Mouse (Mus musculus) kidney, adult 11 months (tissue): Measurements from ENCODE around the gene Lrrc3.
"Not testable (repeated sequence)": the region's sequence is repeated elsewhere in the genome, so short reads cannot be mapped to it uniquely, and the experiment has no call there.

Source experiments
- DNase-seq: peaks from one replicate; pipeline ENCODE4 v3.0.0; 2022

Gene Lrrc3

GRCm38 (mm10) chr10:77902211-77902893, at the start of gene Lrrc3:
TSS of gene Lrrc3 (minus strand) at chr10:77902536.
- peak; percentile 57 for DNase-seq

GRCm38 (mm10) chr10:77950468-77950867, 48.1 kb upstream of the Lrrc3 start:
- DNase-seq: not testable (repeated sequence)

GRCm38 (mm10) chr10:77939685-77940084, 37.3 kb upstream of the Lrrc3 start:
- DNase-seq: no peak

GRCm38 (mm10) chr10:77927375-77927774, 25.0 kb upstream of the Lrrc3 start:
- no peak for DNase-seq

GRCm38 (mm10) chr10:77926140-77926539, 23.8 kb upstream of the Lrrc3 start:
- DNase-seq: peak; percentile 27

- no peak for DNase-seq
These were observed 20.3 kb upstream of the Lrrc3 start for GRCm38 (mm10) chr10:77922681-77923080.

- DNase-seq: no peak
These were observed 18.7 kb upstream of the Lrrc3 start for GRCm38 (mm10) chr10:77921009-77921408.

GRCm38 (mm10) chr10:77916636-77917335, 14.4 kb upstream of the Lrrc3 start:
- DNase-seq: peak; percentile 27

- no peak for DNase-seq
These were observed 11.0 kb upstream of the Lrrc3 start for GRCm38 (mm10) chr10:77913292-77913691.

- no peak for DNase-seq
These were observed 10.3 kb upstream of the Lrrc3 start for GRCm38 (mm10) chr10:77912605-77913004.

- DNase-seq: peak; percentile 43
These were observed 769 bp upstream of the Lrrc3 start for GRCm38 (mm10) chr10:77902894-77903715.

- no peak for DNase-seq
These were observed 495 bp downstream of the Lrrc3 start for GRCm38 (mm10) chr10:77901871-77902210.

- DNase-seq: no peak
These were observed 1.2 kb downstream of the Lrrc3 start for GRCm38 (mm10) chr10:77900903-77901818.

- peak; percentile 63 for DNase-seq
These were observed 2.2 kb downstream of the Lrrc3 start for GRCm38 (mm10) chr10:77900126-77900525.

GRCm38 (mm10) chr10:77895562-77895961, 6.8 kb downstream of the Lrrc3 start:
- DNase-seq: peak; percentile 31

GRCm38 (mm10) chr10:77890987-77891565, 11.3 kb downstream of the Lrrc3 start:
- no peak for DNase-seq

GRCm38 (mm10) chr10:77886007-77886747, 16.2 kb downstream of the Lrrc3 start:
- DNase-seq: no peak

- no peak for DNase-seq
These were observed 19.8 kb downstream of the Lrrc3 start for GRCm38 (mm10) chr10:77882553-77882952.

GRCm38 (mm10) chr10:77880305-77880704, 22.0 kb downstream of the Lrrc3 start:
- no peak for DNase-seq

GRCm38 (mm10) chr10:77878985-77879384, 23.4 kb downstream of the Lrrc3 start:
- no peak for DNase-seq

GRCm38 (mm10) chr10:77869651-77870050, 32.7 kb downstream of the Lrrc3 start:
- DNase-seq: no peak
